Mouse (Mus musculus): ENCODE results near the gene St7.

GRCm38 (mm10) chr6:17917233-17917632 lies 224.5 kb downstream of the St7 start:
- TF ChIP-seq EP300 (IDR thresholded peaks at IDR 0.05; ENCODE audit: insufficient read depth, low read depth, low read length) (no peak), CTCF (IDR thresholded peaks at IDR 0.05; ENCODE audit: low read depth, low read length) (no peak), POLR2A (IDR thresholded peaks at IDR 0.05; ENCODE audit: insufficient read depth, low read length) (no peak)
